Mouse (Mus musculus): ENCODE data around the gene Nipal3. TPM values are rescaled to one million over a fixed set of nuclear protein-coding genes. Genes with fewer than 3 reads are reported as not detected.

The Nipal3 gene
- polyA plus RNA-seq, 1 experiment from 2014 or later, result 1.8 TPM

DNA sequence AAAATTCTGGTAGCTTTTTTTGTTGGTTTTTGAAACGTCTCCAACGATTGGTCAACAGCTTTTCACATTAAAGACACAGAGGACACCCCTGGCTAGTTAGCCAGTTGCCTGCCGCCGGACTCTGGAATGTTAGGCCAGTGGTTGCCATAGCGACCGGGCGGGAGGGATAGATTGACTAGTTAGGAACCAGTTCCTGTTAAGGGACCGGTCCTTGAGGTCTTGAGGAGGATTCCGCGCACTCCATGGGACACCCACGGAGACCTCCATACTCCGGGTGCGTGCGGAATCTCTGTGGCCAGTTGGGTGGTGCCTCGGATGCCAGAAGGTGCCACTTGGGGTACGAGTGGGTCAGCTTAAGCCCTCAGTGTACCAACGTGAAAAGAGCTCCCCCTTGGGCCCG lies 972 bp upstream of the Nipal3 start:
- WGBS, result 12% methylated on average over 18 of the region's 18 CpGs

DNA sequence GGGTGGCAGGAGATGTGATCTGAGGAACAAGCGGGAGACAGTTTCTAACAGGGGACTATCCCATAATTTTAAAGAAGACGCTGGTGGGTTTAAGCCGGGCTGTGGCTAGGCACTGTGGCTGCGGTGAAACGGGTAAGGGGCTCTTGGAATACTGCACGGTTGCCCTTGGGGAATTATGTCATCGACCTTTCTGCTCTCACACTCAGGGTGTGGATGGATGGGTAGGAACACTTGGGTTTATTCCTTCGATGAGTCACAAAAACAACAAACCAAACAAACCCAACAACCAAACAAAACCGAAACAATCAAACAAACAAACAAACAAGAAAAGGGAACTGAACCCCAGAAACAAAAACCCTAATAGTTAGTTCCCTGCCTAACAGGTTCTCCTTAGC lies 556 bp upstream of the Nipal3 start:
- H3K4me1 ChIP-seq (replicated peaks), result peaks cover 27% of the 10 kb centered on the region
- H3K36me3 ChIP-seq, result no peaks in the 10 kb centered on the region
- peaks cover under 1% of the 10 kb centered on the region; the same call in 1 of the 2 replicates for H3K9me3 ChIP-seq
- WGBS, result 15% methylated on average over 9 of the region's 9 CpGs
- peak overlapping the region; percentile 85 for H3K4me3 ChIP-seq
- no peak overlapping the region for H3K27ac ChIP-seq
- H3K27me3 ChIP-seq (ENCODE audit: insufficient read depth, poor library complexity, severe bottlenecking), result no peaks in the 10 kb centered on the region
- no peak for DNase-seq (ENCODE audit: low spot score)

More for the DNA sequence above, 972 bp upstream of the Nipal3 start:
- peaks cover 27% of the 10 kb centered on the region for H3K4me1 ChIP-seq (replicated peaks)
- H3K36me3 ChIP-seq, result no peaks in the 10 kb centered on the region
- peak; percentile 82 for DNase-seq (ENCODE audit: low spot score)
- no peak overlapping the region for H3K27ac ChIP-seq
- peaks cover 5% of the 10 kb centered on the region; the same call in 1 of the 2 replicates for H3K9me3 ChIP-seq
- H3K4me3 ChIP-seq, result peak overlapping the region; percentile 85
- H3K27me3 ChIP-seq (ENCODE audit: insufficient read depth, poor library complexity, severe bottlenecking), result no peaks in the 10 kb centered on the region

DNA sequence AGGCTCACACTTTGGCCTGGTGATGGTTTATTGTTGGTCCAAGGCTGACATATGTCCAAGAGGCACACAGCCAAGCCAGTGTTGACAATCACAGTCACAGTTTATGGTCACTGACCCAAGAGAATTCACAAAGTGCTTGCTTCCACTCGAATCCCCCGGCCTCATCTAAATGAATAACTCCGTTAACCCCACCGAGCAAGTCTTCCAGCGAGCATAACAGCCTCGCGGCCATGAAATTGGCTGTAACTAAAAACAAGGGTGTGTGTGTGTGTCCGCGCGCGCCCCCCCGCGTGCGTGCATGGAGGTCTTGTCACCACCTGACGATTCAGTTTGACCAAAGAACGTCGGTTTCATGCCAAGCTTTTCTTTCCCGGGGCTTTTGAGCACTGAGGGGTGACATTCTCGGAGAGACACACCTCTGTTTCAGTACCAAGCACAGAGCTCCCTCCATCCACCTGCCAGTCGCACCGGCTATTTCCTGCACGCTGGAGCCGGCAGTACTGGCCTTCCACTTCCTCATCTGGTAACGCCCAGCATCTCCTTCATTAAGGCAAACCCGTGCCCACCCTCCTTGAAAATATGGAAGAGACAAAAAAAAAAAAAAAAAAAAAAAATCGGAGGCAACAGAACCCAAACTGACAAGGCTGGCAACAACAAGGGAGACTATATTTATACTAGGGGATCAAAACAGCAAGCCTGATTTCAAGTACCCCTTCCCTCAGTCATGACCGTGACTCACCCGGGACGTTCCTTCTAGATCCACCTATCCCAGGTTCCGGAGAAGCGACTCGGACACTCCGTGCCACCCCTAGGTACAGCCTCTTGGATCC lies 932 bp downstream of the Nipal3 start:
- peak overlapping the region; percentile 85 for H3K4me3 ChIP-seq
- H3K9me3 ChIP-seq, result no peaks in the 10 kb centered on the region
- 3% methylated on average over 33 of the region's 33 CpGs for WGBS
- peak; percentile 27 for DNase-seq (ENCODE audit: low spot score)
- H3K4me1 ChIP-seq (replicated peaks), result peaks cover 27% of the 10 kb centered on the region
- peaks cover 9% of the 10 kb centered on the region for H3K36me3 ChIP-seq
- H3K27me3 ChIP-seq (ENCODE audit: insufficient read depth, poor library complexity, severe bottlenecking), result no peaks in the 10 kb centered on the region
- no peak overlapping the region for H3K27ac ChIP-seq

DNA sequence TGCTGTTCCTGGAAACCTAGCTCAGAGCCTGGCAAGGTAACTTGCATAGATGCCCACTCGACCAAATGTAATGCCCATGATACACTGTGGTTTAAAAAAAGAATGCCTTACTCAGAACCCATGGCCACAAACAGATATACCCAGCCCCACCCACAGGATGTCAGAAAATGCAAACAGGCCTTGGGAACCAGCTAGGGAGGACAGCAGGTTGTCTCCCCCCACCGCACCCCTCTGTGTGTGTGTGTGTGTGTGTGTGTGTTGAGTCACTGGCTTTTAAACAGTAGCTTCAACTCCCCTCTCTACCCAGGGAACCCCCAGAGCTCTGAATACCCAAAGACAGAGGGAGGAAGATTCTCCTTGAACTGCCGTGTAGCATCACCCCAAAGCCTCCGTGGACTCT lies 1.6 kb downstream of the Nipal3 start:
- DNase-seq (ENCODE audit: low spot score), result no peak
- H3K36me3 ChIP-seq, result peaks cover 11% of the 10 kb centered on the region
- no peaks in the 10 kb centered on the region for H3K9me3 ChIP-seq
- no peaks in the 10 kb centered on the region for H3K27me3 ChIP-seq (ENCODE audit: insufficient read depth, poor library complexity, severe bottlenecking)
- H3K27ac ChIP-seq, result no peak overlapping the region
- WGBS, result 49% methylated on average over 4 of the region's 4 CpGs
- H3K4me1 ChIP-seq (replicated peaks), result peaks cover 27% of the 10 kb centered on the region
- peak overlapping the region; percentile 85 for H3K4me3 ChIP-seq

DNA sequence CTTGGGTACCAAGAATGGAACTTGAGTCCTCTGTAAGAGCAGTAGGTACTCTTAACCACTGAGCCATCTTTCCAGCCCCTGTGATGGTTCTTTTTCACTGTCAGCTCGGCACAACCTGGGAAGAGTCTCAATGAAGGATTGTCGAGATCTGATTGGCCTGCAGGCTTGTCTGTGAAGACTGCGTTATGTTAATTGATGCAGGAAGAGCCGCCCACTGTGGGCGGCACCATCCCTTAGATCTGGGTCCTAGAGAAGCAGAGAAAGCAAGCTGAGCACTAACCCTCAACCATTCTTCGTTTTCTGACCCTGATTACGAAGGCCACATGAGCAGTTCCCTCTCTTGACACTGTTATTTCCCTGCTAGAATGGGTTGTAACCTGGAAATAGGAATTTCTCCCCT lies 5.6 kb downstream of the Nipal3 start:
- Histone ChIP-seq H3K4me3 (no peak overlapping the region), H3K36me3 (peaks cover 11% of the 10 kb centered on the region), H3K27ac (no peak overlapping the region), H3K9me3 (no peaks in the 10 kb centered on the region), H3K4me1 (replicated peaks) (peaks cover 12% of the 10 kb centered on the region), H3K27me3 (ENCODE audit: insufficient read depth, poor library complexity, severe bottlenecking) (no peaks in the 10 kb centered on the region)
- WGBS, result 91% methylated on average over 7 of the region's 7 CpGs
- DNase-seq (ENCODE audit: low spot score), result no peak

DNA sequence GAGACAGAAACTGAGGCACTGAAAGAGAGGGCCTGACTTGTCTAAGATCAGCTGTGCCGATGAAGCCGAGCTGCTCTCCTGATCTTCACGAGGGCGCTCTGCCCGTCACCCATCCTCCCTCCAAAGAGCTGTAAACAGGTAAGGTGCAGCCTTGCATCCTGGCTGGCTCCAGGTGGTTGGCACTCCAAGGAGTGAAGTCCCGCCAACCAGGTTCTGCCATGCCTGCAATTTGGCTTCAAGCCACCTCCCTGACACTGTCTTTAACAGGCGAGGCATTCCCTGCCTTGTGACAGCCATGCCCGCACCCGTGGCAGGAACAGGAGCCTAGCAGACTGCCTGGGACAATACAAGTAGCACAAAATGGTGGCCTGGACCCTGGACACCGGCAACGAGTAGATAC lies 8.5 kb downstream of the Nipal3 start:
- H3K36me3 ChIP-seq, result peaks cover 11% of the 10 kb centered on the region
- 90% methylated on average over 11 of the region's 11 CpGs for WGBS
- H3K4me3 ChIP-seq, result no peak overlapping the region
- DNase-seq (ENCODE audit: low spot score), result no peak
- no peaks in the 10 kb centered on the region for H3K27me3 ChIP-seq (ENCODE audit: insufficient read depth, poor library complexity, severe bottlenecking)
- no peaks in the 10 kb centered on the region for H3K4me1 ChIP-seq (replicated peaks)
- H3K27ac ChIP-seq, result no peak overlapping the region
- no peaks in the 10 kb centered on the region for H3K9me3 ChIP-seq

DNA sequence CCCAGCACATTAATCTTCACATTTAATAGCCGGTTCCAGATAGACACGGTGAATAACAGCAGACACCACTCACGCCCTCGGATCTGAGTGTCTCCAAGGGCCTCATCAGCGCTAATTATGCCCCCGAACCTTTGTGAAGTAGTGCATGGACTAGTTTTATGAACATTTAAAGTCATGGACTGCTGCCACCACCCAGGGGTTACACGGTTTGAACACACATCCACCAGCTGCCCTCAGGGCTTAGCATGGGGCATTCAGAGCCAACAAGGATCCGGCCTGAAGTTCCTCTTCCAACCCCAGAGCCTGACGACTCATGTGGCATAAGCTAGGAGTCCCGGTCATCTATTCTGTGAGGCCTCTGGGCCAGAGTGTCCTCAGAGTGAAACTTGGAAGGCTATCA lies 9.8 kb downstream of the Nipal3 start:
- H3K27me3 ChIP-seq (ENCODE audit: insufficient read depth, poor library complexity, severe bottlenecking), result no peaks in the 10 kb centered on the region
- no peak for DNase-seq (ENCODE audit: low spot score)
- no peaks in the 10 kb centered on the region for H3K9me3 ChIP-seq
- H3K4me1 ChIP-seq (replicated peaks), result peaks cover 3% of the 10 kb centered on the region; the same call in 1 of the 2 replicates
- H3K36me3 ChIP-seq, result peaks cover 11% of the 10 kb centered on the region
- no peak overlapping the region for H3K4me3 ChIP-seq
- no peak overlapping the region for H3K27ac ChIP-seq
- WGBS, result 89% methylated on average over 10 of the region's 10 CpGs

DNA sequence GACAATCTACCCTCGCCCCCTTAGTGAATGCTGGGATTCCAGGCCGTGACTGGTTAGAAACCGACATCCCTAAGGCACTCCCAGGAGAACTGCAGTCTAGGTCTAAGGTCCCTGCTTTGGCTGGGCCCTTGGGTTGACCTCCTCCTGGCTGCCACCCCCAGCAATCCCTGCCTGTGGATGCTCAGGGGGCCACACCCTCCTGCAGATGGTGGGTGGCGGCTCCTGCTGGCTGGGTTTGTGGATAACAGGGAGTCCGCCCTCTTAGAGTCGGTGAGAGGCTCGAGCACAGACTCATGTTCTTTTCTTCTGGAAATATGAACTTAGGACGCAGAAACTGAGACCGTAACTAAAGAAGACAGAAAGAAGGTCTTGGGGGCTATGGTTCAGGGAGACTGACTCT lies 14.5 kb downstream of the Nipal3 start:
- no peaks in the 10 kb centered on the region for H3K9me3 ChIP-seq
- no peak for DNase-seq (ENCODE audit: low spot score)
- H3K36me3 ChIP-seq, result 0 out of 2 replicates have a peak, but pooled peaks cover 5% of the 10 kb centered on the region
- 80% methylated on average over 9 of the region's 9 CpGs for WGBS
- no peaks in the 10 kb centered on the region for H3K27me3 ChIP-seq (ENCODE audit: insufficient read depth, poor library complexity, severe bottlenecking)
- no peak overlapping the region for H3K27ac ChIP-seq
- peaks cover 3% of the 10 kb centered on the region; the same call in 1 of the 2 replicates for H3K4me1 ChIP-seq (replicated peaks)
- H3K4me3 ChIP-seq, result no peak overlapping the region

DNA sequence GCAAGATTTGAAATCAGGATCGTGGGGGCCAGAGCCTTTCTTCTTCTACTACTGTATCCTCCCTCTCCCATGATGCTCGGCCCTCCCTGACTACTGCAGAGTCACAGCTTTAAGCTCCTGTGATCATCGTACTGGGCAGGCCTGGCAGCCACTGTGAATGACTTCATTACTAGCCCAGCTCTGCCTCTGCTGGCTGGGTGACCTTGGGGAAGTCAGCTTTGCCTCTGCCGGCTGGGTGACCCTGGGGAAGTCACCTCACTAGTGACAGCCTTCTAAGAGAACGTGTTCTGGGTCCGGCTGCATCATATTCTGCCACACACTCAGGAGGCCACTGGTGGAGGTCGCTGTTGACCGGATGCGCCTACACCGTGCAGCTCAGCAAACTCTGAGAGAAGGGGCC lies 17.0 kb downstream of the Nipal3 start:
- no peak for DNase-seq (ENCODE audit: low spot score)
- Histone ChIP-seq H3K27ac (no peak overlapping the region), H3K9me3 (no peaks in the 10 kb centered on the region), H3K4me3 (no peak overlapping the region), H3K27me3 (ENCODE audit: insufficient read depth, poor library complexity, severe bottlenecking) (no peaks in the 10 kb centered on the region), H3K36me3 (0 out of 2 replicates have a peak, but pooled peaks cover 5% of the 10 kb centered on the region), H3K4me1 (replicated peaks) (peaks cover 3% of the 10 kb centered on the region; the same call in 1 of the 2 replicates)
- 90% methylated on average over 10 of the region's 10 CpGs for WGBS

DNA sequence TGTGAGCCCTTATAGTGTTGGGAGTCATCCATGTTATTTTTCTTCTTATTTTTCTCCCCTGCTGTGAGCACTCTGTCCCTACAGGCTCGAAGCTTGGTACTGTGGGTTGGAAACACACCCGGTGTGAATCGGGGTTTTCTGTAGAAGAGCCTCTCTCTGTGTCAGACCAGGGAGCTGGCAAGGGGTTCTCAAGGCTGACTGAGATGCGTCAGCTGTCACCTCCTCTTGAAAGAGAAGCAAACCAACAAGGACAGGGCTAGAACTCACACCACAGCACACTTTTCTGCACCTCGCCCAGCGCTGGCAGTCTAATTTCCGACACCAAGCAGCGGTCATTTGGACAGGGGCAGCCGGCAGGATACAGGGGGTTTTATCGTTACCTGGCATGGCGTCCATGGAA lies 31.4 kb downstream of the Nipal3 start:
- Histone ChIP-seq H3K36me3 (peaks cover 4% of the 10 kb centered on the region; the same call in 1 of the 2 replicates), H3K4me1 (replicated peaks) (no peaks in the 10 kb centered on the region), H3K9me3 (no peaks in the 10 kb centered on the region), H3K4me3 (no peak overlapping the region), H3K27me3 (ENCODE audit: insufficient read depth, poor library complexity, severe bottlenecking) (no peaks in the 10 kb centered on the region), H3K27ac (no peak overlapping the region)
- WGBS, result 91% methylated on average over 11 of the region's 11 CpGs
- DNase-seq (ENCODE audit: low spot score), result no peak

DNA sequence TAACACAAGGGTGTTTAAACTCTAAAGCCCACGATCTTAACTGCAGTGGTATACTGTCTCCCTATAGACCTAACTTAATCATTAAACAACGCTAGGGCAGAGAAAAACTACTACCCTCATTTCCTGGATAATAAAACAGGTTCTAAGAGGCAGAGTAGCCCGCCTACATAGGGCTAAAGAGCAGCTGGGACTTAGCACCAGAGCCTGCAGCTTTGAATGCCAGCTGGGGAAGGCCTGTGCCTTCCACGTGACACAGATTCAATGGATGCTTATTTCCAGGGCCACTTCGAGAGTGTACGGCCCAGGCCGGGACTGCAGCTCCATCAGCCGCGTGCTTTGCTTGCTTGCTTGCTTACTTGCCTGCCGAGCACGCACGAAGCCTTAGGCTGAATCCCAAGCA lies 41.3 kb downstream of the Nipal3 start:
- Histone ChIP-seq H3K9me3 (no peaks in the 10 kb centered on the region), H3K27ac (no peak overlapping the region), H3K4me1 (replicated peaks) (peaks cover 15% of the 10 kb centered on the region), H3K4me3 (no peak overlapping the region), H3K27me3 (ENCODE audit: insufficient read depth, poor library complexity, severe bottlenecking) (no peaks in the 10 kb centered on the region), H3K36me3 (no peaks in the 10 kb centered on the region)
- no peak for DNase-seq (ENCODE audit: low spot score)
- WGBS, result 81% methylated on average over 12 of the region's 12 CpGs

DNA sequence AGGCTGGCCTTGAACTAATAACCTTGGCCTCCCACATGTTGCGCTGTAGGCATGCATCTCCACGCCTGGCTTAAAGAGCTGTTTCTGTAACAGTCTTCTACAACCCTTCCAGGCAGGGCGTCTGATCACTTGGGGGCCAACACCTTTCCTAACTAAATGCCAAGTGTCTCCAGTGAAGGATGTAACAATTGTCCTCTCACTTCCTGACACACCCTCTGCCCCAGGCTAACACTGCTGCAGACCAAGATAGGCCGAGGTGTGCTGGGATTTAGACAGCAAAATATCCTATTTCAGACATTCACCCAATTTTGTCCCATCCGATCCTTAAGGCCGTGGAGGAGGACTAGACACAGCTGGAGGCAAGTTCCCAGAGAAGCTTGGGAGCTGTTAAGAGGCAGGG lies 41.7 kb downstream of the Nipal3 start:
- H3K4me3 ChIP-seq, result no peak overlapping the region
- no peak for DNase-seq (ENCODE audit: low spot score)
- peaks cover 15% of the 10 kb centered on the region for H3K4me1 ChIP-seq (replicated peaks)
- H3K27ac ChIP-seq, result no peak overlapping the region
- no peaks in the 10 kb centered on the region for H3K27me3 ChIP-seq (ENCODE audit: insufficient read depth, poor library complexity, severe bottlenecking)
- H3K36me3 ChIP-seq, result no peaks in the 10 kb centered on the region
- H3K9me3 ChIP-seq, result no peaks in the 10 kb centered on the region
- WGBS, result 81% methylated on average over 6 of the region's 6 CpGs

DNA sequence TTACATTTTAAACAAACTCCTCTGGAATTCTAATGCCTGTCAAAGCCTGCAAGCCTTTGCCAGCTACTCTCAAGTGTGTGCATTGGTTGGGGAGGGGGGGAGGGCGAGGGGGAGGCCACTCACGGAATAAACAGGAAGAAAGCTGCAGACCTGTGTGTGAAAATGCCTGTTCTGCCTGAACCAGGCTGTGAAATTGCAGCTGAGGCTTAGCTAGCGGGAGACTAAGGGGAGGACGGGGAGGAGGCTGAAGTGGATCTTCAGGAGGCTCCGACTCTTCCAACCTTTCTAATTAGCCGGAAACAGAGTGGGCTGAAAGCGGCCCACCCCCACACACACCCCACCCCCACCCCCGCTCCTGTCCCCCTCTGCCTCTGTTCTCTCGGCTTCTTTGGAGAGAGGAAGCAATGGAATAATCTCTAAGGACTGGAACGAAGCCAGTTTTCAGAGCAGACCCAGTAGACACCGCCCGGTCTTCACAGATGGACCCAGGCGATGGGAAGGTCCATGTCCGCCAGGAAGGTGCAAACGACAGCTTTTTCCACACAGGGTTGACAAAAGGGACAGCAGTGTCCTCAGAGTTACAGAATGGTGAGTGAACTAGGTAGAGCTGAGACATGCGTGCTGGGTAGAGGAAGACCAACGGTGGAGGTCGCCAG lies 43.4 kb downstream of the Nipal3 start:
- H3K36me3 ChIP-seq, result no peaks in the 10 kb centered on the region
- DNase-seq (ENCODE audit: low spot score), result peak; percentile 7
- peaks cover 15% of the 10 kb centered on the region for H3K4me1 ChIP-seq (replicated peaks)
- H3K27me3 ChIP-seq (ENCODE audit: insufficient read depth, poor library complexity, severe bottlenecking), result no peaks in the 10 kb centered on the region
- no peak overlapping the region; the same call in 1 of the 2 replicates for H3K27ac ChIP-seq
- H3K4me3 ChIP-seq, result no peak overlapping the region
- H3K9me3 ChIP-seq, result no peaks in the 10 kb centered on the region
- 65% methylated on average over 18 of the region's 18 CpGs for WGBS

Data from hindbrain, embryonic 10.5 days (tissue).